Mouse (Mus musculus): ENCODE measurements around the gene Thsd4. TPM values are rescaled to one million over a fixed set of nuclear protein-coding genes. Genes with fewer than 3 reads are reported as not detected.

The Thsd4 gene
- polyA plus RNA-seq, 1 experiment from 2014 or later, result 11.4 TPM

- H3K27me3 ChIP-seq (replicated peaks; ENCODE audit: control insufficient read depth, insufficient read depth, low read length), result no peaks in the 10 kb centered on the region
- H3K4me2 ChIP-seq (replicated peaks; ENCODE audit: low read depth), result peak overlapping the region; percentile 81
- H3K4me1 ChIP-seq (replicated peaks; ENCODE audit: control insufficient read depth, insufficient read depth, low read length), result peaks cover 31% of the 10 kb centered on the region
- no peaks in the 10 kb centered on the region for H3K9me3 ChIP-seq (ENCODE audit: control insufficient read depth)
- ATAC-seq, result no peak
- TF ChIP-seq CTCF (IDR thresholded peaks at IDR 0.05; ENCODE audit: low read depth), result no peak
- H3K36me3 ChIP-seq (ENCODE audit: control insufficient read depth, insufficient read depth), result no peaks in the 10 kb centered on the region
- peak overlapping the region; percentile 62 for H3K4me3 ChIP-seq (ENCODE audit: low read depth, low read length)
- 26% methylated on average over 5 of the region's 5 CpGs for WGBS
- peak overlapping the region; percentile 68 for H3K9ac ChIP-seq (ENCODE audit: low read depth, low read length)
- no peak overlapping the region for H3K27ac ChIP-seq (ENCODE audit: low read depth, low read length)
Measured at GRCm38 (mm10) chr9:60521143-60521542, 703 bp downstream of the Thsd4 start.

GRCm38 (mm10) chr9:60519601-60520000 is 2.2 kb downstream of the Thsd4 start:
- H3K27me3 ChIP-seq (replicated peaks; ENCODE audit: control insufficient read depth, insufficient read depth, low read length), result no peaks in the 10 kb centered on the region
- H3K9me3 ChIP-seq (ENCODE audit: control insufficient read depth), result no peaks in the 10 kb centered on the region
- no peak overlapping the region for H3K27ac ChIP-seq (ENCODE audit: low read depth, low read length)
- peak overlapping the region; percentile 81 for H3K4me2 ChIP-seq (replicated peaks; ENCODE audit: low read depth)
- no peak overlapping the region for H3K9ac ChIP-seq (ENCODE audit: low read depth, low read length)
- WGBS, result 52% methylated on average over 3 of the region's 3 CpGs
- no peak for ATAC-seq
- H3K4me1 ChIP-seq (replicated peaks; ENCODE audit: control insufficient read depth, insufficient read depth, low read length), result peaks cover 28% of the 10 kb centered on the region
- no peaks in the 10 kb centered on the region; the same call in 1 of the 2 replicates for H3K36me3 ChIP-seq (ENCODE audit: control insufficient read depth, insufficient read depth)
- H3K4me3 ChIP-seq (ENCODE audit: low read depth, low read length), result no peak overlapping the region
- TF ChIP-seq CTCF (IDR thresholded peaks at IDR 0.05; ENCODE audit: low read depth), result no peak

GRCm38 (mm10) chr9:60518216-60518615 is 3.6 kb downstream of the Thsd4 start:
- no peak for ATAC-seq

DNA sequence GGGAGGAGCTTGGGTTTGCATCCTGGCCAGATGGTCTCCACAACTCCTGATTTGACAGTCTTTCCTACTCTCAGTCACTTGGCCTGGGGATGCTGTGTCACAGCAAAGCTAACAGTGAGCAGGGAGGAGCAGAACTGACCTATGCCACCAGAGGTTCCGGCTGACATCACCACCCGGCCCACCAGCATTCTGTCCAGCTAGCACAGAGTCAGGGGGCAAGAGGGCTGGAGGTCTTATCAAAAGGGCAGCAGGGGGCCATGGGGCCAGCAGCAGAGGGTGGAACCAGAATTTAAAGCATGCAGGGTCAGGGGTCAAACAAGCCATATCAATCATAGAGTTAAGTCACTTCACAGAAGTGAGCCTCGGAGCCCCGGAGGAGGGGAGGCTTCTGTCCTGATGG is 4.7 kb downstream of the Thsd4 start:
- no peaks in the 10 kb centered on the region for H3K9me3 ChIP-seq (ENCODE audit: control insufficient read depth)
- no peaks in the 10 kb centered on the region; the same call in 1 of the 2 replicates for H3K36me3 ChIP-seq (ENCODE audit: control insufficient read depth, insufficient read depth)
- H3K4me2 ChIP-seq (replicated peaks; ENCODE audit: low read depth), result no peak overlapping the region
- TF ChIP-seq CTCF (IDR thresholded peaks at IDR 0.05; ENCODE audit: low read depth), result no peak
- no peak for ATAC-seq
- peak overlapping the region; percentile 41; the same call in 1 of the 2 replicates for H3K27ac ChIP-seq (ENCODE audit: low read depth, low read length)
- H3K9ac ChIP-seq (ENCODE audit: low read depth, low read length), result no peak overlapping the region
- no peak overlapping the region for H3K4me3 ChIP-seq (ENCODE audit: low read depth, low read length)
- H3K27me3 ChIP-seq (replicated peaks; ENCODE audit: control insufficient read depth, insufficient read depth, low read length), result no peaks in the 10 kb centered on the region
- WGBS, result 54% methylated on average over 4 of the region's 4 CpGs
- H3K4me1 ChIP-seq (replicated peaks; ENCODE audit: control insufficient read depth, insufficient read depth, low read length), result peaks cover 27% of the 10 kb centered on the region

More at GRCm38 (mm10) chr9:60518216-60518615, 3.6 kb downstream of the Thsd4 start:
- no peaks in the 10 kb centered on the region for H3K27me3 ChIP-seq (replicated peaks; ENCODE audit: control insufficient read depth, insufficient read depth, low read length)
- H3K9ac ChIP-seq (ENCODE audit: low read depth, low read length), result no peak overlapping the region
- H3K4me2 ChIP-seq (replicated peaks; ENCODE audit: low read depth), result peak overlapping the region; percentile 32
- WGBS, result 19% methylated on average over 3 of the region's 3 CpGs
- H3K4me1 ChIP-seq (replicated peaks; ENCODE audit: control insufficient read depth, insufficient read depth, low read length), result peaks cover 28% of the 10 kb centered on the region
- no peaks in the 10 kb centered on the region for H3K9me3 ChIP-seq (ENCODE audit: control insufficient read depth)
- no peak for TF ChIP-seq CTCF (IDR thresholded peaks at IDR 0.05; ENCODE audit: low read depth)
- no peak overlapping the region for H3K4me3 ChIP-seq (ENCODE audit: low read depth, low read length)
- H3K27ac ChIP-seq (ENCODE audit: low read depth, low read length), result no peak overlapping the region
- H3K36me3 ChIP-seq (ENCODE audit: control insufficient read depth, insufficient read depth), result no peaks in the 10 kb centered on the region; the same call in 1 of the 2 replicates

GRCm38 (mm10) chr9:60516379-60516778 is 5.5 kb downstream of the Thsd4 start:
- no peak for TF ChIP-seq CTCF (IDR thresholded peaks at IDR 0.05; ENCODE audit: low read depth)
- Histone ChIP-seq H3K27ac (ENCODE audit: low read depth, low read length) (peak overlapping the region; percentile 35; the same call in 1 of the 2 replicates), H3K4me2 (replicated peaks; ENCODE audit: low read depth) (no peak overlapping the region; the same call in 1 of the 2 replicates)

GRCm38 (mm10) chr9:60513329-60513788 is 8.5 kb downstream of the Thsd4 start:
- Histone ChIP-seq H3K9me3 (ENCODE audit: control insufficient read depth) (no peaks in the 10 kb centered on the region), H3K4me1 (replicated peaks; ENCODE audit: control insufficient read depth, insufficient read depth, low read length) (peaks cover 22% of the 10 kb centered on the region; the same call in 1 of the 2 replicates), H3K36me3 (ENCODE audit: control insufficient read depth, insufficient read depth) (no peaks in the 10 kb centered on the region; the same call in 1 of the 2 replicates), H3K27me3 (replicated peaks; ENCODE audit: control insufficient read depth, insufficient read depth, low read length) (no peaks in the 10 kb centered on the region), H3K4me3 (ENCODE audit: low read depth, low read length) (no peak overlapping the region), H3K9ac (ENCODE audit: low read depth, low read length) (no peak overlapping the region), H3K4me2 (replicated peaks; ENCODE audit: low read depth) (no peak overlapping the region), H3K27ac (ENCODE audit: low read depth, low read length) (no peak overlapping the region)
- TF ChIP-seq CTCF (IDR thresholded peaks at IDR 0.05; ENCODE audit: low read depth), result no peak
- WGBS, result 25% methylated on average over 11 of the region's 11 CpGs
- peak; percentile 48 for ATAC-seq

More at GRCm38 (mm10) chr9:60516379-60516778, 5.5 kb downstream of the Thsd4 start:
- no peak overlapping the region for H3K4me3 ChIP-seq (ENCODE audit: low read depth, low read length)
- peak; percentile 60 for ATAC-seq
- no peak overlapping the region for H3K9ac ChIP-seq (ENCODE audit: low read depth, low read length)
- H3K27me3 ChIP-seq (replicated peaks; ENCODE audit: control insufficient read depth, insufficient read depth, low read length), result no peaks in the 10 kb centered on the region
- peaks cover 25% of the 10 kb centered on the region; the same call in 1 of the 2 replicates for H3K4me1 ChIP-seq (replicated peaks; ENCODE audit: control insufficient read depth, insufficient read depth, low read length)
- H3K9me3 ChIP-seq (ENCODE audit: control insufficient read depth), result no peaks in the 10 kb centered on the region
- 44% methylated on average over 4 of the region's 4 CpGs for WGBS
- no peaks in the 10 kb centered on the region; the same call in 1 of the 2 replicates for H3K36me3 ChIP-seq (ENCODE audit: control insufficient read depth, insufficient read depth)
